Mouse (Mus musculus) liver, embryonic 16.5 days (tissue): Measurements from ENCODE around the gene Tspyl3. TPM values are rescaled to one million over a fixed set of nuclear protein-coding genes. Genes with fewer than 3 reads are reported as not detected.
"Not testable (repeated sequence)": the region's sequence is repeated elsewhere in the genome, so short reads cannot be mapped to it uniquely, and the experiment has no call there.

Experiments
- ATAC-seq: fragments of 200-750 bp; cut with Nextera tagmentation; 2 replicates; pipeline ENCODE4 v1.8.0; 2017; ENCODE audit warnings: low read depth, mild to moderate bottlenecking, moderate number of reproducible peaks, moderate library complexity
- H3K27ac ChIP-seq: fragments of 300-500 bp; sonication (generic); 2 replicates; pipeline ENCODE4 v1.5.1; 2014; ENCODE audit warnings: mild to moderate bottlenecking, low read length
- H3K27me3 ChIP-seq: fragments of 300-500 bp; sonication (generic); 2 replicates; pipeline ENCODE4 v1.6.1; 2014; ENCODE audit warnings: low read depth, low read length, mixed read lengths; ENCODE audit not compliant: control insufficient read depth, insufficient read depth
- H3K36me3 ChIP-seq: fragments of 300-500 bp; sonication (generic); 2 replicates; pipeline ENCODE4 v1.6.1; 2014; ENCODE audit warnings: mild to moderate bottlenecking; ENCODE audit not compliant: control insufficient read depth, insufficient read depth
- H3K4me1 ChIP-seq: fragments of 300-500 bp; sonication (generic); 2 replicates; pipeline ENCODE4 v1.6.1; 2014; ENCODE audit warnings: low read depth, low read length, mixed read lengths; ENCODE audit not compliant: control insufficient read depth
- H3K4me2 ChIP-seq: fragments of 300-500 bp; sonication (generic); 2 replicates; pipeline ENCODE4 v1.6.1; 2014; ENCODE audit warnings: low read depth, low read length, mixed read lengths
- H3K4me3 ChIP-seq: fragments of 300-500 bp; sonication (generic); 2 replicates; pipeline ENCODE4 v1.5.1; 2014; ENCODE audit warnings: low read depth, mild to moderate bottlenecking, low read length
- H3K9ac ChIP-seq: fragments of 300-500 bp; sonication (generic); 2 replicates; pipeline ENCODE4 v1.6.1; 2014; ENCODE audit warnings: low read depth, low read length
- H3K9me3 ChIP-seq: fragments of 300-500 bp; sonication (generic); replicated peaks from 2 replicates; pipeline ENCODE4 v1.6.1; 2016; ENCODE audit warnings: low read length; ENCODE audit not compliant: control insufficient read depth
- WGBS: fragments of 180-500 bp; shearing (Covaris S2); extraction: QIAGEN DNeasy Blood & Tissue Kit; methylation state at CpG from one replicate; pipeline ENCODE4 v1.1.7; 2014; ENCODE audit not compliant: insufficient replicate concordance; 5-methylcytosine and 5-hydroxymethylcytosine counted together
- polyA plus RNA-seq: library from polyadenylated mRNA; unstranded; fragments of >200 nt; fragmentation: Nextera tagmentation; extraction: Ambion mirVana; gene quantifications from 2 replicates; pipeline ENCODE4 v1.2.1, GENCODE M21; 2015

The Tspyl3 gene
- 2.0 and 2.4 TPM in 2 replicates for polyA plus RNA-seq

DNA sequence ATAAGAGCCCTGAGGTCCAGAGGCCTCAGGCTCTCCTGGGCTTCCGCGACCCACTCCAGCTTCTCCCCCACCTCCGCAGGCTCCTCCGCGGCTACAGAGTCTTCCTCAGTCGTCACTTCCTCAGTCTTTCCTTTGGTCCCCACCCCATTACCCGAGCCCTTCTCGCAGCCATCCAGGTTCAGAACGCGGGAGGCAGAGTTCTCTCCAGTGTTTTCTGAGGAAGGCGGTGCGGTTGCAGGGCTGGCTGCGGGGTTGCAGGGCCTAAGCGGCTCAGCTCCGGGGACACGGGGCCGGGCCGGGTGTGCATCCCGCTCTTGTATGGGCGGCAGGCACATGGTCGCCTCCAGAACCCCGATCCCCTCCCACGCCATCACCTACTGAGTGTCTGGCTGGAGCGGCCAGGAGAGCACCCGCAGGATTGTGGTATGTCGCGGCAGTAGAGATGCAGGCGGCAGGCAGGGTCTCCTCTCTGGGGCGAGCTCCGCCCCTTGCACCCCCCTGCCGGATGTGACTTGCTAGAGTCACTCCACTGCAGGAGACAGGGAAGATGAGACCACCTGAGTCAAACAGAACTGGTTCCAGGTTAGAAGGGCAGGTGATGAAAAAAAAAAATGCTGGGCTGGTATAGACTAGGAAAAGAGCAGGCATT lies at the start of gene Tspyl3:
Tspyl3 (minus strand) TSS at position 496 of the 649 bp plus-strand sequence.
- no peak for ATAC-seq

GRCm38 (mm10) chr2:153274919-153275247 lies 49.6 kb upstream of the Tspyl3 start:
- H3K4me2 ChIP-seq: no peak overlapping the region
- no peaks in the 10 kb centered on the region for H3K36me3 ChIP-seq
- peaks cover 14% of the 10 kb centered on the region for H3K4me1 ChIP-seq
- H3K4me3 ChIP-seq: no peak overlapping the region
- WGBS: 69% methylated on average over 6 of the region's 6 CpGs
- H3K9ac ChIP-seq: no peak overlapping the region
- H3K9me3 ChIP-seq: no peaks in the 10 kb centered on the region
- H3K27ac ChIP-seq: 0 out of 2 replicates have a peak overlapping the region, but pooled peaks have one; percentile 16
- no peaks in the 10 kb centered on the region for H3K27me3 ChIP-seq
- ATAC-seq: peak; percentile 23; the same call in 1 of the 2 replicates

More for the DNA sequence above, at the start of gene Tspyl3:
- Histone ChIP-seq H3K27me3 (no peaks in the 10 kb centered on the region), H3K36me3 (peaks cover 17% of the 10 kb centered on the region), H3K4me2 (peak within 1 kb of the TSS; percentile 82), H3K9ac (peak within 1 kb of the TSS; percentile 72), H3K9me3 (no peaks in the 10 kb centered on the region), H3K27ac (peak within 1 kb of the TSS; percentile 87), H3K4me1 (peaks cover 85% of the 10 kb centered on the region), H3K4me3 (peak within 1 kb of the TSS; percentile 63)
- WGBS: 2% methylated on average over 31 of the region's 31 CpGs

DNA sequence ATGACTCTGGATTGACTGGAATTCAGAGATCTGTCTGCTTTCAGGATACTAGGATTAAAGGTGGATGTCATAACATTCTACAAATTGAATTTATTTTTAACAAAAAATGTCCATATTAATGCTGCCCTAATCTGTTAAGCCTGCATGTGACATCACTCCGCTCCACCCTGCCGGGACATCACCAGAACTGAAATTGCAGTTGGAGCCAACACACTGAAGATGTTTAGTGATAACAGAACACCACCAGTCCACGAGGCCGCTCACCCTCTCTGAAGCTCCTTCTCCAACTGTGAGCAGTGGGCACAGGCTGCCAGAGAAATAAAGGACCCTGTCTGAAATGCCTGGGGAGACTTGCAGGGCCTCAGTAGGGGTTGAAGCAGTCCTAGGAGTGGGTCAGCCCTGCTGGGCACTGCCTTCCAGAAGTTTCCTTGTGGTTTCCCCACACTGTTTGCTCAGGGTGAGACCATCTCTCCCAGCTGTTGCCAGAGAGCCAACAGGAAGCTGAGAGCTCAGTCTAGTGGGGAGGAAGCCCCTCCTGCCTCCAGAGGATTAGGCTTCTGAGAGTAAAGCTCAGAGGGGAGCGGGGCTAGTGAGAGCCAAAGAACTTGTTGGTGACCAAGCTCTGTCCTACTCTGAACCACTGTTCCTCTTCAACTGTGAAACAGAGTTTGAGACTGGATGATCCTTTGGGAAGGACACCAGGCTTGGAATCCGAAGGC lies 49.1 kb upstream of the Tspyl3 start:
- not testable (repeated sequence) for H3K27ac ChIP-seq, H3K36me3 ChIP-seq, H3K27me3 ChIP-seq, H3K9ac ChIP-seq, H3K9me3 ChIP-seq, H3K4me3 ChIP-seq, H3K4me2 ChIP-seq
- peak; percentile 71 for ATAC-seq
- WGBS: 31% methylated on average over 6 of the region's 6 CpGs
- peaks cover 17% of the 10 kb centered on the region for H3K4me1 ChIP-seq

GRCm38 (mm10) chr2:153270231-153270915 lies 45.1 kb upstream of the Tspyl3 start:
- not testable (repeated sequence) for H3K27me3 ChIP-seq, H3K9ac ChIP-seq, H3K4me3 ChIP-seq, H3K27ac ChIP-seq, H3K36me3 ChIP-seq, H3K4me2 ChIP-seq, H3K9me3 ChIP-seq
- peak; percentile 28 for ATAC-seq
- peaks cover 17% of the 10 kb centered on the region for H3K4me1 ChIP-seq
- 27% methylated on average over 8 of the region's 8 CpGs for WGBS

GRCm38 (mm10) chr2:153267331-153267730 lies 42.1 kb upstream of the Tspyl3 start:
- WGBS: 62% methylated on average over 2 of the region's 2 CpGs
- no peak overlapping the region for H3K4me2 ChIP-seq
- H3K36me3 ChIP-seq: peaks cover 15% of the 10 kb centered on the region
- ATAC-seq: no peak
- H3K27me3 ChIP-seq: no peaks in the 10 kb centered on the region
- H3K4me1 ChIP-seq: peaks cover 15% of the 10 kb centered on the region
- no peaks in the 10 kb centered on the region for H3K9me3 ChIP-seq
- no peak overlapping the region for H3K4me3 ChIP-seq
- no peak overlapping the region for H3K9ac ChIP-seq
- no peak overlapping the region for H3K27ac ChIP-seq

- Histone ChIP-seq H3K4me1 (peaks cover 29% of the 10 kb centered on the region), H3K27ac (no peak overlapping the region), H3K27me3 (no peaks in the 10 kb centered on the region), H3K4me2 (no peak overlapping the region), H3K9ac (no peak overlapping the region), H3K9me3 (no peaks in the 10 kb centered on the region), H3K4me3 (no peak overlapping the region), H3K36me3 (peaks cover 21% of the 10 kb centered on the region)
- WGBS: 79% methylated on average over 7 of the region's 7 CpGs
- ATAC-seq: no peak
Measured at GRCm38 (mm10) chr2:153263053-153263452, 37.8 kb upstream of the Tspyl3 start.

GRCm38 (mm10) chr2:153259864-153260674 lies 34.8 kb upstream of the Tspyl3 start:
- Histone ChIP-seq H3K4me1 (peaks cover 29% of the 10 kb centered on the region), H3K4me3 (no peak overlapping the region), H3K36me3 (peaks cover 13% of the 10 kb centered on the region), H3K27ac (peak overlapping the region; percentile 48), H3K9me3 (no peaks in the 10 kb centered on the region), H3K27me3 (no peaks in the 10 kb centered on the region), H3K4me2 (peak overlapping the region; percentile 15; the same call in 1 of the 2 replicates), H3K9ac (no peak overlapping the region)
- WGBS: 10% methylated on average over 3 of the region's 3 CpGs
- peak; percentile 90 for ATAC-seq

GRCm38 (mm10) chr2:153259030-153259863 lies 34.0 kb upstream of the Tspyl3 start:
- peak overlapping the region; percentile 48 for H3K27ac ChIP-seq
- 30% methylated on average over 12 of the region's 12 CpGs for WGBS
- peaks cover 29% of the 10 kb centered on the region for H3K4me1 ChIP-seq
- no peak for ATAC-seq
- H3K9ac ChIP-seq: no peak overlapping the region
- no peaks in the 10 kb centered on the region for H3K27me3 ChIP-seq
- H3K36me3 ChIP-seq: peaks cover 13% of the 10 kb centered on the region
- 0 out of 2 replicates have a peak overlapping the region, but pooled peaks have one; percentile 15 for H3K4me2 ChIP-seq
- H3K9me3 ChIP-seq: no peaks in the 10 kb centered on the region
- H3K4me3 ChIP-seq: no peak overlapping the region
